Mouse (Mus musculus) kidney, adult 2 months (tissue): Measurements from ENCODE around the gene Gucy1b2.

Source experiments
- CTCF ChIP-seq: fragments of 200-500 bp; conservative IDR thresholded peaks from 2 replicates; pipeline ENCODE4 v1.5.1; 2011; ENCODE audit warnings: low read depth, mild to moderate bottlenecking, control low read depth, low read length, moderate library complexity, mixed read lengths; ENCODE audit not compliant: insufficient read depth, insufficient read length
- POLR2A ChIP-seq: fragments of 200-500 bp; IDR thresholded peaks from one replicate; pipeline ENCODE4 v1.6.1; 2011; ENCODE audit warnings: low read depth, low read length, control low read depth

- TF ChIP-seq POLR2A = no peak
- TF ChIP-seq CTCF = no peak
Measured at GRCm38 (mm10) chr14:62454760-62455569, 1.1 kb downstream of the Gucy1b2 start.
